Mouse (Mus musculus): ENCODE data around the gene Dapk3. TPM values are rescaled to one million over a fixed set of nuclear protein-coding genes. Genes with fewer than 3 reads are reported as not detected.
"Not testable (repeated sequence)": the region's sequence is repeated elsewhere in the genome, so short reads cannot be mapped to it uniquely, and the experiment has no call there.

The Dapk3 gene
- polyA plus RNA-seq, 1 experiment from 2014 or later, result 55.8 TPM

DNA sequence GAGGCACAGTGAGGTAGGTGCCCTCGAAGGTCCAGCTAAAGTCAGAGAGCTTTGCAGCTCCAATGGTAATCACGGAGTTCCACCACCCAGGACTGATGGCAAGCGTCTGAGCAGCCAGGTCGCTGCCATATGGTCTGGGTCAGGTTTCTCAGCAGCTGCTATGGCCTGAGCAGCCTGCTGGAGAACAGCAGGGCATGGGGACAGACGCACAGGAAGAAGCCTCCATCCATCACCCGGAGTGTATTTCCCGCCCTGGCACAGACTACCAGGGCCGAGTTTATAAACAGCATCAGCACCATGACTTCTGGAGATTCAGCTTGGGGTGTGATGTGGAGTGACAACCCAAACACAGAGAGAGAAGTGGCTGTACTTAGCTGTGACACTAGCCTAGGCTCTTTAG is 17.7 kb upstream of the Dapk3 start:
- H3K9me3 ChIP-seq (ENCODE audit: low read depth, low read length), result no peaks in the 10 kb centered on the region
- TF ChIP-seq CTCF (IDR thresholded peaks at IDR 0.05; ENCODE audit: low read depth), result no peak
- 55% methylated on average over 8 of the region's 8 CpGs for WGBS
- peaks cover 41% of the 10 kb centered on the region for H3K36me3 ChIP-seq (ENCODE audit: insufficient read depth)
- H3K9ac ChIP-seq, result no peak overlapping the region
- no peak overlapping the region for H3K4me2 ChIP-seq
- H3K4me1 ChIP-seq (ENCODE audit: insufficient read depth), result peaks cover 8% of the 10 kb centered on the region; the same call in 1 of the 2 replicates
- no peaks in the 10 kb centered on the region for H3K27me3 ChIP-seq (ENCODE audit: insufficient read depth, low read length)
- DNase-seq (no peak), ATAC-seq (ENCODE audit: insufficient read depth) (no peak)
- H3K27ac ChIP-seq (ENCODE audit: low read depth), result no peak overlapping the region
- H3K4me3 ChIP-seq (ENCODE audit: low read depth, low read length), result no peak overlapping the region

GRCm38 (mm10) chr10:81167200-81168086 is 15.4 kb upstream of the Dapk3 start, which contains the start of gene Pias4:
Gene Pias4, minus strand, starts transcription at chr10:81167923.
- Histone ChIP-seq H3K9me3 (ENCODE audit: low read depth, low read length) (no peaks in the 10 kb centered on the region), H3K9ac (peak within 1 kb of the TSS; percentile 74), H3K4me1 (ENCODE audit: insufficient read depth) (peaks cover 8% of the 10 kb centered on the region; the same call in 1 of the 2 replicates), H3K4me3 (ENCODE audit: low read depth, low read length) (peak within 1 kb of the TSS; percentile 94), H3K4me2 (peak within 1 kb of the TSS; percentile 91), H3K36me3 (ENCODE audit: insufficient read depth) (peaks cover 18% of the 10 kb centered on the region), H3K27ac (ENCODE audit: low read depth) (peak within 1 kb of the TSS; percentile 77), H3K27me3 (ENCODE audit: insufficient read depth, low read length) (no peaks in the 10 kb centered on the region)
- peak; percentile 87 for ATAC-seq (ENCODE audit: insufficient read depth)
- under 1% methylated on average over 64 of the region's 64 CpGs for WGBS
- TF ChIP-seq CTCF (IDR thresholded peaks at IDR 0.05; ENCODE audit: low read depth), result no peak
- DNase-seq, result peak; percentile 100

- peak overlapping the region; percentile 94 for H3K4me3 ChIP-seq (ENCODE audit: low read depth, low read length)
- no peak for TF ChIP-seq CTCF (IDR thresholded peaks at IDR 0.05; ENCODE audit: low read depth)
- H3K27ac ChIP-seq (ENCODE audit: low read depth), result peak overlapping the region; percentile 77
- peak overlapping the region; percentile 49 for H3K9ac ChIP-seq
- H3K4me1 ChIP-seq (ENCODE audit: insufficient read depth), result peaks cover 8% of the 10 kb centered on the region; the same call in 1 of the 2 replicates
- ATAC-seq (ENCODE audit: insufficient read depth), result peak; percentile 57
- H3K4me2 ChIP-seq, result peak overlapping the region; percentile 73
- H3K36me3 ChIP-seq (ENCODE audit: insufficient read depth), result peaks cover 12% of the 10 kb centered on the region
- no peak for DNase-seq
- H3K9me3 ChIP-seq (ENCODE audit: low read depth, low read length), result no peaks in the 10 kb centered on the region
- no peaks in the 10 kb centered on the region for H3K27me3 ChIP-seq (ENCODE audit: insufficient read depth, low read length)
- WGBS, result 10% methylated on average over 5 of the region's 5 CpGs
Observed at GRCm38 (mm10) chr10:81168087-81168431, 14.7 kb upstream of the Dapk3 start.

DNA sequence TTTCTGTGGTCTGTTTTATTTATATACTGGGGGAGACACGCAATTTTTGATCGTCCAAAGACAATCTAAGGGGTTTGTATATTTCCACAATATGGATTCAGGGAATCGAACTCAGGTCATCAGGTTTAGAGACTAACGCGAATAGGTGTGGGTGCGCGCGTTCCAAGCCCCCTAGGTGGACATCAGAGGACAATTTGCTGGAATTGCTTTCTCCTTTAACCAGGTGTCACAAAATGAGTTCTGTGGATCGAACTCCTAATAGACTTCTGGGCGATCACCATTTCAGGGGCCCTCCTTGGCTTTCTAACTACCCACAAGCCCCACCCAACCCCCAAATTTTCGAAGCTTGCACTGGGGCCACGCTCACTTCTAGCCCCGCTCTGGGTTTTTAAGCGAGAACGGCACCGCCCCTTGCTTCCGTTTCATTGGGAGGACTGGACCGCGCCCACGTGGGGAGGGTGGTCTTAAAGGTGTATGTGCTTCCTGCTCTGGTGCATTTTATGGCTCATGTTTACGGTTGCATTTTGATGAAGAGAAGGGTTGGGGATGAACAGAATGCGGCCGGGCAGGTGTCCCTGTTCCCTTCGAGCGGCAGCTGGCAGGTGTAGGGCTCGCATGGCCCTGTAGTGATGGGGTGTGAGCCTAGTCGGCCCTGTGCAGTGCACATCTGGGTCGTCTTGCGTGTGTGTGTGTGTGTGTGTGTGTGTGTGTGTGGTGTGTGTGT is 14.1 kb upstream of the Dapk3 start:
- Histone ChIP-seq H3K4me2 (peak overlapping the region; percentile 73), H3K4me3 (ENCODE audit: low read depth, low read length) (peak overlapping the region; percentile 94), H3K9ac (peak overlapping the region; percentile 49), H3K9me3 (ENCODE audit: low read depth, low read length) (no peaks in the 10 kb centered on the region), H3K36me3 (ENCODE audit: insufficient read depth) (peaks cover 6% of the 10 kb centered on the region), H3K27ac (ENCODE audit: low read depth) (peak overlapping the region; percentile 77), H3K4me1 (ENCODE audit: insufficient read depth) (peaks cover 8% of the 10 kb centered on the region; the same call in 1 of the 2 replicates), H3K27me3 (ENCODE audit: insufficient read depth, low read length) (no peaks in the 10 kb centered on the region)
- 2% methylated on average over 29 of the region's 29 CpGs for WGBS
- ATAC-seq (ENCODE audit: insufficient read depth), result peak; percentile 51
- DNase-seq, result peak; percentile 89
- TF ChIP-seq CTCF (IDR thresholded peaks at IDR 0.05; ENCODE audit: low read depth), result no peak

- not testable (repeated sequence) for H3K36me3 ChIP-seq (ENCODE audit: insufficient read depth); DNase-seq; H3K4me3 ChIP-seq (ENCODE audit: low read depth, low read length); H3K9ac ChIP-seq; ATAC-seq (ENCODE audit: insufficient read depth); H3K9me3 ChIP-seq (ENCODE audit: low read depth, low read length); H3K27me3 ChIP-seq (ENCODE audit: insufficient read depth, low read length); H3K27ac ChIP-seq (ENCODE audit: low read depth)
- Histone ChIP-seq H3K4me2 (peak overlapping the region; percentile 18; the same call in 1 of the 2 replicates), H3K4me1 (ENCODE audit: insufficient read depth) (peaks cover 10% of the 10 kb centered on the region)
- WGBS, result 28% methylated on average over 11 of the region's 14 CpGs
Observed at GRCm38 (mm10) chr10:81169411-81169900, 13.3 kb upstream of the Dapk3 start.

GRCm38 (mm10) chr10:81173132-81173531 is 9.7 kb upstream of the Dapk3 start:
- DNase-seq (peak; percentile 91), ATAC-seq (ENCODE audit: insufficient read depth) (peak; percentile 8; the same call in 1 of the 2 replicates)
- Histone ChIP-seq H3K4me2 (peak overlapping the region; percentile 41), H3K9ac (peak overlapping the region; percentile 17), H3K4me3 (ENCODE audit: low read depth, low read length) (no peak overlapping the region), H3K36me3 (ENCODE audit: insufficient read depth) (peaks cover 12% of the 10 kb centered on the region), H3K4me1 (ENCODE audit: insufficient read depth) (peaks cover 11% of the 10 kb centered on the region), H3K9me3 (ENCODE audit: low read depth, low read length) (no peaks in the 10 kb centered on the region), H3K27ac (ENCODE audit: low read depth) (peak overlapping the region; percentile 72), H3K27me3 (ENCODE audit: insufficient read depth, low read length) (no peaks in the 10 kb centered on the region)
- WGBS, result 6% methylated on average over 21 of the region's 21 CpGs
- TF ChIP-seq CTCF (IDR thresholded peaks at IDR 0.05; ENCODE audit: low read depth), result peak; percentile 88

Measured in lung, embryonic 14.5 days (tissue).